Mouse (Mus musculus): ENCODE measurements around the gene Zfp819.

DNA sequence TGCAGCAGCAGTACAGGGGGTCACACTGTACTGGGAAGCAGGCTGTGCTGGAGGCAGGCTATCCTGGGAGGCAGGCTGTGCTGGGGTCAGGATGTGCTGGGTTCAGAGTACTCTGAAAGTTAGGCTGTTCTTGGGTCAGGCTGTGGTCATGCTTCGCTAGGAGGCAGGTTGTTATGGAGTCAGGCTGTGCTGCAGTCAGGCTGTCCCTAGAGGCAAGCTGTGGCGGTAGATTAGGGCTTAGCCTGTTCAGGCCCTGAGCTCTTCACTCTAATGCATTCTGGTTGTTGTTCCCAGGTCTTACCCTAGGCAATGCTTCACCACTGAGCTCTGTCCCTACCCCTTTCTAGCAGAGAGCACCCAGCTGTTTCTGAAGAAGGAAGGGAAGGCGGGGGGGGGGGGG lies 18.1 kb downstream of the Zfp819 start:
- TF ChIP-seq CTCF (IDR thresholded peaks at IDR 0.05; ENCODE audit: insufficient read depth, low read depth, low read length) (no peak), POLR2A (IDR thresholded peaks at IDR 0.05; ENCODE audit: insufficient read depth, low read depth, low read length) (no peak)

Measured in olfactory bulb, adult 2 months (tissue).